Mouse (Mus musculus) right cerebral cortex, postnatal 36 days (tissue): Measurements from ENCODE around the gene Tcp11.

Experiments
- DNase-seq, 2 experiments: peaks; one replicate each; pipeline ENCODE4 v3.0.0; 2022; ENCODE audit warnings: low spot score in 2 of 2, mixed read lengths in 1 of 2

The Tcp11 gene

DNA sequence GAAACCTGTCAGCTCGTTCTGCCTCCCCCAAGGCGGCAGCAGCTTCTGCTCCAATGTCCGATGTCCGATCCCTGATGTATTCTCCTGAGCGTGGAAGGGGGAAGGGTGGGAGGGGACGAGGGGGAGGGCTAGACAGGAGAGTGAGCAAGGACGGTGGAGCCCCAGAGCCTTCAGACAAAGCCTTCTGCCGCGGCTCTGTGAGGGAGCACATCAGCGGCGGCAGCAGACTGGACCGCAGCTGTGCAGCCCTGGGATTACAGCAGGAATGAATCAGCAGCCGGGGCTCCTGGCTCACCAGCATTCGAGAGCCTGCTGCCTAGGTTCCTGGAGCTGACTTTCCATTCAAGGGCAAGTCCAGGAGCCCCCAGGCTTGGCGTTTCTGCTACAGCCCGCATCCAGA lies 39.8 kb downstream of the Tcp11 start:
- DNase-seq: no peak

DNA sequence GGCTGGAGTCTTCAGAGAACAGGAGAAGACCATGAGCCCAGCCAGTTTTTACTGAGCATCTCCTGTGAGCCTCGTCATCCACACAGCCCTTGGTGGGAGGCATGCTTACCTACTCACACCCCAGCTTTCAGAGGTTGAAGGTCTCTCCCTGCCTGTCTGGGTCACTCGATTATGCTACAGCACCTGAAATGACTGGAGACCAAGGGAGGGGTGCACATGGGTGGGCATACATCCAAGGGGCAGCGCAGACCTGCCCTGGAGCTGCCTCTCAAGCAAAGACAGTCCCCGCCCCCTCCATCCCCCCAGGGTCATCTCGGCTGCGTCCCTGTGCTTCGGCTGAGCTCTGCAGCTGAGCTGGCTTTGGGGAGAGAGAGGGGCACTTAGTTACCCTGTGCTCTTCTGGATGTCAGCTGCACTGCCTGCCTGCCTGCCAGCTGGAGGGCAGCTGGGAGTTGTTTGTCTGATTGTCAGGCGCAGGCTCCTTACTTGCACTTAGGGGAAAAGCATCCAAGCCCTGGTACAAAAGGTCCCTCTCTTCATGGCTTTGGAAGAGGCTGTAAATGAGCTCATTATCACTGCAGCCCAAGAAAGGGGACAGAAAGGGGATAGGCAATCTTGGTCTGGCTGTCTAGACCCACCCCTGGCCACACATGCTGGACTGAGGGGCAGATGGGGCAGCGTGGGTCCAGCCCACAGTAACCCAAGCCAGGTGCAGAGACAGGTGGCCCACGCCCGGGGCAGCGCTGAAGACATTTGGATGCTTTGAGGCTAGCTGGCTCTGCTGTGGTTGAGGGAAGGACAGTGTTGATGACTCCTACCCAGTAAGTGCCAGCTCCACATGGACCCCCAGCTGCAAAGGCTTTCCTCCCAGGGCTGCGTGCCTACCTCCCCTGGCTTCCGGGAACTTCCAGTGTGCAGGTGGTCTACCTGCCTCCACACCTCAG lies 43.4 kb downstream of the Tcp11 start:
- DNase-seq: peak in 1 of 2 experiments; percentile 37

DNA sequence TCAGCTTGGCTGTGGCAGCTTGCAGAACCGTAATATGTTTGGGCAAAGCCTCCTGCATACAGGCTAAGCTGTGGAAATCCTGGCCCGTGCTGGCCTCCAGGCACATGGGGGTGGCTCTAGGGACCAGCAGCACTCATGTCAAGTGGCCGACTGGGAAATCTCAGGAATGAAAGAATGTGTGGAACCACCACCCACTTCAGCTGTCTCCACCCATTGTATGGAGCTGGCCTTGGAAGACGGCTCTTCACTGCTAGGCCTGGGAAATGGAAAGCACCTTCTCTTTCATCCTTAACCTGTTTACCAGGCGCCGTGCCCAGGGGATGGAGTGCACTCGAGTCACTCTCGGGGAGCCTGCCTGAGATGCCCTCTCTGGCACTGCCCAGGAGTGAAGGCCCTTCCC lies 45.5 kb downstream of the Tcp11 start:
- no peak for DNase-seq

DNA sequence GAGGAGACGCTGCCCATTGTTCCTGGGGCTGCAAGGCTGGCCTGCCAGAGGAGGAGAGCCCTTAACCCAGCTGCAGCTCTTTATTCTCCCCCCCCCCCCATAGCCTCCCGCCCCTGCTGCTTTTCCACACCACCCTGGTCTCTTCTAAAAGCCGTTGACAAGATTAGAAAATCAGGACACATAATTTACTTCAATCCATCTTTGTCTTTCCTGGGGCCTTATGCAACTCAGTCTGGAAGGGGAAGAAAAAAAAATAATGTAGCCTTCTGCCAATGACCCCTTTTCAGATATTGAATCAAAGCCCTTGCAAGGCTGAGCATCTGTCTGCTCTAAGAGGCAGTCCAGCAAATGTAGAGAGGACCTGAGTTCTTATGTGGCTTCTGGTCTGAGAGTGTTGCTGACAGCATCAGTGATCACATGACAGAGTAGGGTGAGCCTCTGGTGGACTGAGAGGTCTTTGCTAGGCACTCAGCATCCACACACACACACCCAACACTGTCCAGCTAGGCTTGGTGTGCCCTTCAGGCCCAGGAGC lies 47.3 kb downstream of the Tcp11 start:
- no peak for DNase-seq

DNA sequence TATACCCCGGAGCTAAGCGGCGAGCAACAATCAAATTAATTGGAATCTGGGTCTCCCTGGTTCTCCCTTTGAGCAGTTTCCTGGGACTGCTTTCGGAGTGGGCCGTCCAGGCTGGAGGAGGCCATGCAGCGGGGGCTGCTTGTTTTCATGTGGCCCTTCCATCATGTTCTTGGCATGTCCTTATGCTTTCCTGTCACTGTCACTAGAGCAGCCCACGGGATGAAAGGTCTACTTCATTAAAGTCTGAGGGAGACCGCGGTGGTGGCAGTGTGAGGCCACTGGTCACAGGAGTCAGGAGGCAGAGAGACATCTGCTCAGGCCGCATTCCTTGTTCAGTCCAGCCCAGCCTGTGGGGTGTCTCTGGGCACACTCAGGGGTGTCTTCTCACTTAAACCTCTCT lies 48.2 kb downstream of the Tcp11 start:
- DNase-seq: no peak

DNA sequence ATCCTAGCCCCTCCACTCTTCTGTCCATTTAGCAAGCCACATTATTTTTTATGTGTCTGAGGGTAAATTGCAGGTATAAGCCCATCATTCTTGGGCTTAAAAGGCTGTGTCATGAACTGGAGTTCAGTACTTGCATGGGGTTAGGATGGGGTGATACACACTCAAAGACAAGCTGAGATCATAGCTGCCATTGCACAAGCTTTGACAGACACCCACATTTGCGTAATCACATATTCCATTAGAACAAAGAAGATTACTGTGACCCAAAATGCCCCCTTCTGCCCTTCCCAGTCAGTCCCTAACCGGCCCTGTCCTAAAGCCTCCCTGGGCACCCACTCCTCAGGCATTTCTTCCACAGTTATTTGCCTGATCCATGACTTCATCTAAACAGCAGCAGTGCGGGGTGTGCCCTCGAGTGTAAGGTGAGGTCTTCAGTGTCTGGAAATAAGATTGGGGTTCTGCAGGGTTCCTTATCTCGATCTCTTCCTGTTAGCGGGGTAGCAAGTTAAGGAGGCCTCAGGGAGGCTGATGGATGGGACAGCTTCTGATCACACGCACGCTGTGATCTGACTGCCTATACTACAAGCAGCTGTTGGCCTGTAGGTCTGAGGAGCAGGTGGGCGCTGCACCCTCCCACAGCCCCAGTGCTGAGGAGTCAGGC lies 49.0 kb downstream of the Tcp11 start:
- no peak for DNase-seq

DNA sequence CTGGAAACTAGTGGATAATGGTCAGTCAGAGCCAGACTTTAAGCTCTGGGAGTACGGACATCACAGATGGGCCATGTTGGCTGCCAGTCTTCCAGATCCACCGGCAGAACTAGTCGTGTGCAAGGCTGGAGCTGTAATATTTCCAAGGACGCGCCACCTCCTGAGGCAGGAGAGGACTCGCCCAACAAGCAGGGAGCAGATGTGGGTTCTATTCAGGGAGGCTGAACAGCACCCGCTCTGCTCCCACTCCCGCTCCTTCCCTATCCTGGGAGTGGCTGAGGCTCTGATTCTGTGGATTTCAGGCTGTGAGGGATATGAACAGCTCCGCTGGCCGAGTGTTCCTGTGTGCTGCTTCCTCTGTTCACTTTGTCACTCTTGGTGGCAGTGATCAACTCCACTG lies 50.0 kb downstream of the Tcp11 start:
- peak; percentile 59 to 81 for DNase-seq

DNA sequence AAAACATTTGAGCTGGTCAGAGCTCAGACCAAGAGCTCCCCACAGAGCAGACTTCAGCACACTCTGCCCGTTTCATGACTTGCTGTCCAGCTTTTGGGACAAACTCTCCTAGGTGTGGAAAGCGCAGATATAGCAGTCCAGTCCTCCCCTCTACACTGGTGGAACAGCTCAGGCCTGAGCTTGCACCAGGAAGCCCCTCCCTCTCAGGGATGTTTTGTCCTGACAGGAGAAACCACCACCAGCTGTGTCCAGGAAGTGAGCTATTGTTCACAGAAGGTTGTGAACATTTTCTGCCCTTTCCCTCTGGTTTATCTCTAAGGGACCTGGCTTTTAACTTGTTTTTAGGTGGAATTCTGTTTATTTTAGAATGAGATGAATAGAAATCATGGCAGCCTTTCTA lies 51.1 kb downstream of the Tcp11 start:
- no peak for DNase-seq

DNA sequence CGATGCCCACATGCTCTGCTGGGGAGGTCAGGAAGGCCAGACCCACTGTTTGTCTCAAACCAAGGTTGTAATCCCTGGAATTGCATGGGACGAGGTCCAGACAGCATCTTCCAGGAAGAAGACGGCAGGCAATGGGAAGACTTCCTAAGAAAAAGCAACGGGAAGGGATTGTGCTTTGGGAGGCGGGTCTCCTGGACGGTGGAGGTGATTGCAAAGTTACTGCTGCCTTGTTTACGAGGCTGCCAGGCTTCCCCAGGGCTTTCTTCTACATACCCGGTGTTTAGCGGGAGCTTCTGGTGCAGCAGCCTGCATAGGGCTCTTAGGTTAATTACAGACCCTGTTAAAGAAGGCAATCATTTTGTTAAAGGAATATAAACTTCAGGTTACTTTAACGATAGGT lies 52.2 kb downstream of the Tcp11 start:
- DNase-seq: no peak

DNA sequence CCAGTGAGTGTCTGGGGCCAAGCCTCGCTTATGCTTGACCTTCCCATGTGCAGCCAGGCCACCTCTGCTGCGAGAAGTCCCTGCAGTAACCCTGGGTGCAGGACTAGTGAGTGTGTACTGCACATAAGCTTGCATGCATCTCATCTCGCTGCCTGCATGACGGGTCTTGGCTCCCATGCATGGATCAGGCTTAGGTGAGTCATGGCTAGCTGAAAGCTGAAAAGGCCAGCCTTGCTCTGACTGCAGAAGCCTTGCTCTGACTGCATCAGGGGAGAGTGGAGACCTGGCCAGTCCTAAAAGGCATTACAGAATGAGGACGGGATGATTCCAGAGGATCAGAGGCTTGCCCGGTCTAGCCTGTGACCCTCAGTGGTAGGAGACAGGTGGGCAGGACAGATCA lies 53.2 kb downstream of the Tcp11 start:
- no peak for DNase-seq

DNA sequence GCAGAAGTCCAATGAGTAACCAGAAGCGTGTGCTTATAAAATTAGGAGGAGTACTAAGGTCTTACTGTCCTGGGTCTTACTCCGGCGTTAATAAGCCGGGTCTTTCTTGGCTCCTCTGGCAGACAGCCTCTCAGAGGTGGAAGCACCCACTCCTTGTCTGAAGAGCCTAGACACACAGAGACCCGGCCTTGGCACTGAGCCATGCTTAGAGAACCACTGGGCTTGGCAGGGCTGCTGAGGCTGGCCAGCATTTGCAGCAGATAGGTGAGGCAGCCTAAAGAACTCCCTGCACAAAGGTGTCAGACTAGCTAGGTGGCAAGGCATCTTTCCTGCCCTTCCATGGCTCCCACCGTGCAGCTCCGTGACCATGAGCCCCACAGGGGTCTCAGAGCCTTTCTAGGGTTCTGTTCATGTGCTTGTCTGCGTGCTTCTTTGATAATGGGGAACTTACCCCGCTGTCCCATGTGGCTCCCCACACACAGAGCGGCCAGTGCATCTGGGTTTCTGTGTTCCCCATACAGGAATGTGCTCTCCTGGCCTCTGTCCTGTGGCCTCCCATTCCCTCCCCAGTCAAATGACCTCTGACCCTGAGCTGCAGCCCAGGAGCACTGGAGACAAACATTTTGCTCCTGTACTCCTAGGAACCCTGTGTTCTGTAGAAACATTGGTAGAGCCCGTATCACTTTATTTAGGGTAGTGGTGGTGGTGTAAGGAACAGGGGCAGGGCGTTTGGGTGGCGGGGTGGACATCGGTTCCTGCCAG lies 54.1 kb downstream of the Tcp11 start:
- no peak for DNase-seq

DNA sequence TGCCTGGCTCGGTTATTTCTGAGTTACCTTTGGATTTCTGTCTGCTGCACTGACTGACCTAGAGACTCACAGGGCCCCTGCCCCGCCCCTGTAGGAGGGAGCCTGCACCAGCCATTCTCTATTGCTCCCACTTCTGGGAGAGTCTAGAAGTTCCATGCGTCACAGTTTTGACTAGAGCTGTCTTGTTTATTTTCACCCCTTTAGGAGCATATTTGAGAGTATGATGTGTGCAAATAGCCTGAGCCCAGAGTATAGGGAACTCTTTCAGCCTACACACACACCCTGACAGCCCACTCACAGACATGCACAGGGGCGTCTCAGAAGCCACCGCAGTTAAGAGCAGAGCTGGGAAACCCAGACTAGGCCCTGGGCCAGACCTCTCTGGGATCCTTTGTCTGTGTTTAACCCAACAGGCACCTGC lies 54.9 kb downstream of the Tcp11 start:
- DNase-seq: no peak

DNA sequence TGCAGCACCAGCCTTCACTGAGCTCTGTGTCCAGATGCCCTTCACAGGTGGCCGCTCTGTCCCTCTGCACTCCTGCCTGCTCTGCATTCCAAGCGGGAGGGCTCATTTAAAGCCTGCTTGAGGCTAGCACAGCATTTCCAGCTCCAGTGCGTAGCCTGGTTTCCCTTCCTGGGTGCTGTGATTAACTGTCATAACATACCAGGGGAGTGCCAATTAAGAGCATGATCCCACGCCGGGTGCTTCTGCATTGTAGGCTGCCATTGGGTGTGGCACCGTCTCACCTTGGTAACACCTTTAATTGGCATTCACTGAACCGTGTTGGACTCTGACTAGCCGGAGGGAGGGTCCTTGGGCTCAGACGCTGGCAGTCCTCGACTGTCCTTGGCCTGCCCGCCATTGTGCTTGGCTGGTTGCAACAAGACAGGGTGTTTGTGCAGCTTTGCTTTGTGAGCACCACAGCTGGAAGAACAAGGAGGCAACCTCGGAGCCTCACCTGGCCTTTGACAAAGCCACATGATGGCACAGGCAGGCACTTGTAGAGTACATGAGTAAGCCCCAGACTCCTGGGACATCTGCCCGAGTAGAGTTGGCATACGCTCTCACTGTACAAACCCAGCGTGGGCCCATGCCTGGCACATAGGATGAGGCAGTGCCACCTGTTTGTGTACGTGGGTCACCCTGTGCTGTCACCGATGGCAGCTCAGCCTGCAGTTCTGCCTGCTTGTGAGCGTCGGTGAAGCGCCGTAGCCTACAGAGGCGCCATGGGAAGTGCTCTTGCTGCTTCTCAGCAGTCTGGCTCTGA lies 57.4 kb downstream of the Tcp11 start:
- peak in 1 of 2 experiments; percentile 56 for DNase-seq

DNA sequence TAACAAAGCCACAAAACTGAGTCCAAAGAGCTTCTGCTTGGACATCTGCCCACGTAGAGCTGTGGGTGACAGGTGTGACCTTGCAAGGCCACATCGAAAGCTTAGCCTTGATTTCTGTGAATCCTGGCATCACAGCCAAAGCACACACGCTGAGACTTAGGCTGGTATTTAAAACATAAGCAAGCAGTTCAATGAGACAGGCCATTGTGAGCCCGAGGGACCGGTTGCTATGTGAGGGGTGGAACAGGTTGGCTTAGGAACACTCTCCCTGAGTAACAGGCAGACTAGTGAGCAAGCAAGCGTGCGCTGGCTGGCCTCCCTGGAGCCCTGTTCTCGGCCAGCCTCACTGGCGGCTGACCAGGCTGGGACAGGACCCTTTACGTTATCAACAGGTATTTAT lies 58.5 kb downstream of the Tcp11 start:
- no peak for DNase-seq

DNA sequence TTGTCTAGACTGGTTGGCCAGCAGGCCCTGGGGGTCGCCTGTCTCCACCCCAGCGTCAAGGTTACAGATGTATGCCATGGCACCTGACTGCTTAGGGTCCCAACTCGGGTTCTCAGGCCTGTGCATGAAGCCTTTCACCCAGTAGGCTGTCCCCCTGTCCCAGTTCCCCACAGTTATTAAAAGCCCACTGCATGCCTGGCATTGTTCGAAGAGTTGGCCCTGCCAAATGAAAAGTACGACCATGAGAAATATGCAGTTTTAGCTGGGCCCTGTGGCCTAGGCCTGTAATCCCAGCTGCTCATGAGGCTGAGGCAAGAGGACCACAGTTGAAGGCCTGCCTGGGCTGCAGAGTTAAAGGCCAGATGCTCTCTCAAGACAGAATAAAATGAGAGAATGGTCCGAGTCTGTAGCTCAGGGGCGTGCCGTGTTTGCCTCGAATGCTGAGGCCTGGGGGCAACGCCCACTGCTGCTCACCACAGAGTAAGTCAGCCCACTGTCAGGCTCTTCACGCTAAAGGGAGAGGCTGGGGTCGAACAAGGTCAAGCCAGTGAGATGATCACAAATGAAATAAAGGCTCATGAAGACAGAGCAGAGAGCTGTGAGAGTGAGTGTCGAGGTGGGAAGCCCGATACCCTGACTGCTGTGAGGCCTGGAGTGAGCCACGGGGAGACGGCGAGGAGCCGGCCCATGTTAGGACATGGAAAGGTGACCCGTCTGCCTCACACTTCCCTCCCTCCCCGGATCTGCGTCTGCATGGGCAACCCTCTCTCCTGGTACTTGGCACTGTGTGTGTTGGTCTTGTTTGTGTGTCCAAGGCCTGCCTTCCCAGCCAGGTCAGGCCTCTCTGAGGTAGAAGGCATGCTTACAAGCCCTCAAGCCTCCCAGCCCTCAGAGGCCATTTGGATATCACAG lies 60.4 kb downstream of the Tcp11 start:
- no peak for DNase-seq

DNA sequence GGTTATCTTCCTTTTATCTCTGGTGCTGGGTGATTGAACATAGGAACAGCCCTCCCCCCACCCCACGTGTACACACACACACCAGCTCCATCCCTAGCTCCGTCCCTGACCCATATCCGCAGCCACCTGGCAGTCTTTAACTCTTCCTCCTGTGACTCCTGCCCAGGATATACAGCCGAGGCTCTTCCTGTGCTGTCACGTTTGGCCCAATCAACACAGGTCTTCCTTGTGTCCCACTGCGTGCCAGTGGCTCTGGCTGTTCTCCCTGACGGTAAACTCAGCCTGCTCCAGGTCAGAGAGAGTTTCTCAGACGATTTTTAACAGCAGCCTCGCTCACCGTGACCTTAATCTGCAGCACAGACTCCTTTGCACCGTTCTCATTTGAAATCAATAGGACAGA lies 61.7 kb downstream of the Tcp11 start:
- no peak for DNase-seq

DNA sequence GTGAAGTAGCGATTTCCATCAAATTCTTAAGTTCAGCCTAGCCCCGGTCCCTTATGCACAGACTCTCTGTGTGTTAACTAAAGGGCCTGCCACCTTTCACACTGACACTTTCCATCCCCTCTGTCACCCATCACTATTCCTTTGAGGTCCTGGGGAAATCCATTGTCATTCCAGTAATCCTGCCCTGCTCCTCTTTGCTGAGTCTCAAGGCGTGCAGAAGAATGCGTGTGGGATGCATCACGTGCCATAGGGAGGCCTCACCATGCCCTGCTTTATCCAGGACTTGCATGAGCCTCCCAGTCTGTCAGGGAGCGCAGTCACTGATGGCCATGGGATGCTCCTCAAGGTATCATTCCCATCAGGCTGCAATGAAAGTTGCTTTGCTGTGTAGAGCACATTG lies 62.1 kb downstream of the Tcp11 start:
- DNase-seq: no peak
